Mouse (Mus musculus): Measurements from ENCODE around the gene Gsta3.
"Not testable (repeated sequence)": the region's sequence is repeated elsewhere in the genome, so short reads cannot be mapped to it uniquely, and the experiment has no call there.

The Gsta3 gene

DNA sequence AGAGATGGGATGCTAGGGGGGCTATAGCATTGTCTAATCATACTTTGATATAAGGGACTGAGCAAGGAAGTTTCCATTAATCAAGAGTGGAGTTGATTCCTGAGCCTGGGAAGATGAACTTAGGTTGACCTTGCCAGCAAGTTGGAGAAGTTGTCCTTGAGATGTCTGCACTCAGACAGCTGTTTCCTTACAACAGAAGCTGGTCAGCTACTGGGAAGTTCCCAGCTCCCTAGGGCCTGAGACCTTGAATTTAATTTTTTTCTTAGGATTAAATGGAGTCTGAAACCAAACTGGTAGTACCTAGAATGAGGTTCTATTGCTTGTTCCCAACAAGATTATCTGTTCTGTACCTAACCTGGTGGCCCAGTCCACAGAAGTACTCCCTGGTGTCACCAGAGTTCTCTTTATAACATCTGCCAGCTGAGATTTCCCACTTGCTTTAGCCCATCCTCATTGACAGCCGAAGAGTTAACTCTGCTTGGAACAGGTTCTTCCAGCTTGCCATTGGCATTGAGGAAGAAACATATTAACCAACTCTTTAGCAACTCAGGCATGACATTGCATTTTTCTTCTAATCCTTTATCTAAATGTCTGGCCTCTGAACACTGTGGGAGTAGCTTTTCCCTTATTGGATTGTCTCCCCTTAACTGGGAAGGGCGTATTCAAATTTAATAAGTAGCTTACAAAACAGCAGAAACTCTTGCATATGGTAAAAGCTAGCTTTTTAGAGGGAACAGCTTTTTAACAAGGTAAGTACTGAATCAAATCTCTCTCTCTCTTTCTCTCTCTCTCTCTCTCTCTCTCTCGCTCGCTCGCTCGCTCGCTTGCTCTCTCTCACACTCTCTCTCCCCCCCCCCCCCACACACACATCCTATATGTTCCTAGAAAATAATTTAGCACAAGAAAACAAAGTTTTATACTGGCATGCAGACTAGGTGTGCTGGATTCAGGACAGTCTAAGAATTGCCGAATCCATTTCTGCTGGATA lies at the start of gene Gsta3:
TSS of gene Gsta3 (plus strand) at position 679 of the 988 bp plus-strand sequence.
- DNase-seq (ENCODE audit: low read depth in 1 of 2, low spot score in 2 of 2): no peak

DNA sequence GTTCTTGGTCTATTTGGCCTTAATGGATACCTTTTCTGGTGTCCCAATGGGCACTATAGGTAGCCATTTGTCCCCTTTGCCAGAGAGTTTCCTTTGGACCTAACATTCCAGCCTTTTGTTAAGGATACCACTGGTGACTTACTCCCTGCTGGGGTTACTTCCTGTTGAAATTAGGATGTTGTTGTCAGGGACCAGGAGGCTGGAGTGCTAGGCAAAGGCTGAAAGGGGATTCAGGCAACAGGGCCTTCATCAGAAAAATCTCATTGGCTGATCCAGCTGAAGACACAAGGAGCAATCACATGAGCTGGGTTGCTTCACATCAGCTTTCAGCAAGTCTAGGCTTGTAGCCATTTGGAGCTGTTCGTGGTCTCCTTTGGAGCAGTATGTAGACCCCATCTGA lies 34.1 kb upstream of the Gsta3 start:
- DNase-seq (ENCODE audit: low read depth in 1 of 2, low spot score in 2 of 2): no peak

DNA sequence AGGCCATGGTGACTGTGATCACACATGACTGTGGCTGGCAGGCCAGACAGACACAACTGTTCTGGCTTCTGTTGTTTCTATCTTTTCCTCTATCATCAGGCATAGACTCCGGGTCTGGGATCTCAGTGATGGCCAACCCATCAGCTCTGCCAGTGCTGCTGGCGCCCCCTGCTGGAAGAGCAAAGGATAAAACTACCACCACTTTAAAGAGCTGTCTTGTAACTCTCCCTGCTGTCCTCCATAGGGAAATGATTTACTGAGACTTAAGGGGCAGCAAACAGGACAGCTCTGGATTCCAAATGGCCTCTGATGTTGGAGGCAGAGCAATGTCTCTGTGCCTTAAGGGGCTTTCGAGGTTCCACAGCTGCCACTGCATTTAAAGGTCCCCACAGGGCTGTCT lies 26.9 kb upstream of the Gsta3 start:
- not testable (repeated sequence) for DNase-seq (ENCODE audit: low read depth in 1 of 2, low spot score in 2 of 2)

DNA sequence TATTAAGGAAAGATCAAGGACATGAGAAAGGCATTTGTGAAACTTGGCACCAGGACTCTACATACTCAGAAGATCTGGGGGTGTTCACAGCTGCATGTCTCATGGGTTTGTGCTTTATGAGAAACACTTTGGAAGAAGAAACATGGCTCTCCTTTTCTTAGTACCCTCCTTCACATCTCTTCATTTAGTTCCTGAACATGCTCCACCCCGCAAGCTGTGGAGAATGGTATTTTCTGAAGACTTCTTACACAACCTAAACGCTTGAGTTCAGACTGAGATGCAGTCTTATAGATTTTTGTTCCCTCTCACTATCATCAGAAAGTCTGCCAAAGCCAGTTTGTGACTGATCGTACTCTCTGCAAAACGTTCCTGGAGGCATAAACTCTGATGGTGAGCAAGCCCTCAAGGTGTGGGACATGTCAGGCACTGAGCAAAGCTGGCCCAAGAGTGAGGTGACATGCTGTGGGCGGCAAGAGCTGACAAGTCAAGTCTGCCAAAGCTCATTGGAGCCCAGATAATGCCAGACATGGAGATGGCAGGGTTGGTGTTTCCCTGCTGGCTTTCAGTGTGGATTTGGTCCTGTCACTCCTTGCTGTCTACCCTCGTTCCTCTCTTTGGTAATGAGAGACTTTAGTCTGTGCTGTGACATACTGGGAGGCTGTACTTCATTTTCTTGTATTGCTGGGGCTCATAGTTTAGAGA lies 26.2 kb upstream of the Gsta3 start:
- DNase-seq (ENCODE audit: low read depth in 1 of 2, low spot score in 2 of 2): not testable (repeated sequence)

DNA sequence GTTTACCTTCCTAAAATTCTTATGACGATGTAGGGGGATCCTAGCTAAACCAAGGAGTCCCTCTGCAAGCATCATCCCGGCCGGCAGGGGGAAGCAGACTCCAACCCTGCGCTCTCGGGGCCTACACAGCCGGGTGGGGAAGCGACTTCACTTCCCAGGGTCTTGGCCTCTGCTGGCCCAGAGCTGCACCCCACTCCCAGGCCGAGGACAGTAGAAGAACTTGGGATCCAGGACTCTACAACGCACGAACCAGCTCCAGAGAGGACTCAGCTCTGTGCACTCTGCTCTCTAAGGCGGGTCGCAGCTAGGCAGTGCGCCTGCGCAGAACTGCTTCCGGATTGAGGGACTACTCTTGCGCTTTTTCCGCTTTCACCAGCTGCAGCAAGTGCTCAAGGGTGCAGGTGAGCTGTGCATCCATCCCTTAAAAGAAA lies 21.9 kb upstream of the Gsta3 start, which contains the start of gene Tmem14a:
TSS of gene Tmem14a (plus strand) at position 87 of the 431 bp plus-strand sequence.
- DNase-seq (ENCODE audit: low read depth in 1 of 2, low spot score in 2 of 2): peak; percentile 55 to 79

DNA sequence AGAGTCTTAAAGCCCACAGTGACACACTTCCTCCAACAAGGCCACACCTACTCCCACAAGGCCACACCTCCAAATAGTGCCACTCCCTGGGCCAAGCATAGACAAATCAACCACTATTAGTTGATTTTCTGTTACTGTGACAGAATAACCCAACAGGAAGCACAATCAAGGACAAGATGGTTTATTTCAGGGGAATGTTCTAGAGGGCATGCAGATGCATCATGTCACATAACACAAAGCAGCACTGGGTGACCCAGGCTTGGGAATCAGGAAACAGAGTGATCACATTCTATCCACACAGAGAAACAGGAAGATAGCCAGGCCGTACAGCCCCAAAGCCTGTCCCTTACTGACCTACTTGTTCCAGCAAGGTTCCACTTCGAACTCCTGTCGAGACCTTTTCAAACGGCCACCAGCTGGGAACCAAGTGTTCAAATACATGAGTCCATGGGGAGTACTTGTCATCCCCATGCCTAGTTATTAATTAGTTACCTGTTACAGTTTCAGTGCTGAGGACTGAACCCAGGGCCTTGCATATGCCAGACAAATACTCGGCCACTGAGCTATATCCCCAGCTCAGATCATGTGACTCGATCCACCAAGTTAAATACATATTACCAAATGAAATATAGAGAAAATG lies 12.5 kb upstream of the Gsta3 start:
- no peak for DNase-seq (ENCODE audit: low read depth in 1 of 2, low spot score in 2 of 2)

DNA sequence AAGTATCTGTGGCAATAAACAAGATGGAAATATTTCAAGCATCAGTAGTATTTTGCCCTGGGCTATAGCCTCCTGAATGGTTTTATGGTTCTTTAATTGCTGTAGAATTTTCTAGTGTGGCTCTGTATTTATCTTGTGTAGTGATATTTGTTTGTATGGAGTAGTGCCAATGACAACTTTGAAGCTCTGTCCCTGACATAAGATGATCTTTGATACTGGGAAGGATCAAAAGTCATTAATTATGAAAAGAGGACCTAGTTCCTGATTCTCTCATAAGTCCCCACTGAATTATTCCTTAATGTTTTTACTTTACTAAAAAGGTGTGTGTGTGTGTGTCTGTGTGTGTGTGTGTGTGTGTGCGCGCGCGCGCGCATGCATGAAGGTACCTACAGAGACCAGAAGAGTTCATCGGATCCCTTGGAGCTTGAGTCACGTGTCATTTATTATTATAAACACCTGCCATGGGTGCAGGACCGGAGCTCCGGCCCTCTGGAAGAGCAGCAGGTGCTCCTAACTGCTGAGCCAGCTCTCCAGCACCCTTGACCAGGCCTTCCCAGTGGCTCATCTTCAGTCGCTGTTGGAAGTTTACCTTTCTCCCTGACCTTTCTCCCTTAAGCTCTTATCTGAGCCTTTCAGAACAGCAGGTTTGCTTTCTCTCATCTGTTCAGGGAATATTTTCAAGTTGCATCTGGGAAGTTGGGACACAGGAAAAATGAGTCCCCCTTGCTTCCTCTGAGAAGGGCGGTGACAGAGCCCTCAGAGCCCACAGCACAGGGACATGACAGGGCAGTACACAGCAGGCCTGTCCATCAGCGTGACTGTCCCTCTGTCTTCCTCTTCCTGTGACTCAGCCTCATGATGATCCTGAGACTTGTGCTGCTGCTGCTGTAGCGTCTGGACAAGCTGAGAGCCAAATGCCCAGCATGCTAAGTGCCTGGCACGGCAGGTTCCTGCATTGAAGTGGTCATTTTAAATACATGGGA lies 11.4 kb upstream of the Gsta3 start:
- not testable (repeated sequence) for DNase-seq (ENCODE audit: low read depth in 1 of 2, low spot score in 2 of 2)

DNA sequence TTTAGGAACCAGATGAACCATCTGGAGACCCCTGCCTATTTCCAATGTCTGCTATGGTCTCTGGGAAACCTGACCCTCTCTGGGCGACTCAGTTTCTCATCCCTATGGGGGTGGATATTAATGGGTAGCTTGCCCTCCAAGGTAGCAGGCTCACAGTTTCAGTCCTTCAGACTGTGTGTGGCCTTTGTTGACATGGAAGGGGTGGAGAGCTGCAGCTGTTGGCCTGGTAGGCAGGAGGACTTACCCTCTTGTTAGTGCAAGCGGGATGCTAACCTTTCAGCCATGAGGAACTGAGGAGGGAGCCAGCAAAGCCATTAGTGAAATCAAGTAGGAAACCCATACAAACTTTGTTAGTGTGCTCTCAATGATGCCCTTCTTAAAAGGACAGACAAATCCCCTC lies 10.0 kb upstream of the Gsta3 start:
- no peak for DNase-seq (ENCODE audit: low read depth in 1 of 2, low spot score in 2 of 2)

DNA sequence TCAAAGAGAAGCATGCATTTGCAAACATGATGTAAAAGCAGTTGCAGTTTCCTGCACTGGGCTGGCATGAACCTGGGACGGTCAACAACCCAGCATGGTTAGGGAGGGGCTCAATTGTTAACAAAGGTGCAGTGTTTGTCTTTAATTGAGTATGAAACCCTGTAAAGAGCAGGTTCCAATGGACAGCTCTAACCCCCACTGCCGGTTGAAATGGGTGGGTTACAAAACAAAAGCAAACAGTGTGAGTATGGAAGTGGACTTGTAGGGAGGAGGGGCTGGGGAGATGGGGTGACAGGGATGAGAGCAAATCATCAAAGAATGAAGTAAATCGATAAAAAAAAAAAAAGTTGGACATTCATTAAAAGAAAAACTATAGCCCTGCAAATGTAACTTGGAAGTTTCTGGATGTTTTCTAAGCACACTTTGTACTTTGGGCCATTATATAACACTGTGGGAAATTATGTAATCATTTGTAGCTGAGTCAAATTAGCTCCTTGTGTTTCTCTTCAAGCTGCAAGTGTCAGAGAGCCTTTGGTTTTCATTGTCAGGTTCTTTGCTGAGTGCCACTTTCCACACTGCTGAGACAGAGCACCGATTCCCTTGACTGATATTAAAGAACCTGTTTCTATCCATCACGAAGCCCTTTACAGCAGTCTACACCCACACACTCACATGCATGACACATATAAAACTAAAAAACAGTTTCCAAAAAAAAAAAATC lies 8.5 kb upstream of the Gsta3 start:
- DNase-seq (ENCODE audit: low read depth in 1 of 2, low spot score in 2 of 2): no peak

DNA sequence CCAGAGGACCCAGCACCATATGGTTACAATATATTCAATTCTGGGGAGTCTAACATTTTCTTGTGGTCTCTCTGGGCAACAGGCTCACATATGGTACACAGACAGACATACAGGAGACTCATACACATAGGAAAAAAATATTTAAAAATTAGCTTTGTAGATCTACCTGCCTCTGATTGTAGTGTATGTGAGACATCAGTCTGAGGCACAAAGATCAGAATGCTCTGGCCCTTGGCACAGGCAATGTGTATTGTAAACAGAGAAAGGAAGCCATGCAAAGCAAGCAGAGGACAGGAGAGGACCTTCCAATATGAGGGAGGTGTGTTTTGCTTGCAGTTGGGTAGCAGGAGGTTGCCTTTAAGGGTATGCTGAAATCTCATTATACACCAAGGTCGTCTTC lies 7.9 kb upstream of the Gsta3 start:
- DNase-seq (ENCODE audit: low read depth in 1 of 2, low spot score in 2 of 2): no peak

DNA sequence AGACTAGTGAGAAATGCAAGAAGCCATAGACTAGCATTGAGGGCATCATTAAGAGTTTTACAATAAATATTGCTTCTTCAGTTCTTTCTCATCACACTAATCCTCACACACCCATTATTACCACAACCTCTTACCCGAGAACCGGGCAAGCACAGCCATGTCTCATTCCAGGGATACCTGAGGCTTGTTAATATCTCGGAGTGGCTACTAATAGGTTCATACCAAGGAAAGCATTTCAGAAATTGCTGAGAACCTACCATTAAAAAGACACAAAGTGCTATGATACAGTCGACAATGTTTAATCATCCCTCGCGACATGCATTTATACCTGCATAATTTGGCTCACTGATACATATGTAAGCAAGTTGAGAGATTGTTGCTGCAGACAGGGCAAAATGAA lies 5.0 kb upstream of the Gsta3 start:
- no peak for DNase-seq (ENCODE audit: low read depth in 1 of 2, low spot score in 2 of 2)

DNA sequence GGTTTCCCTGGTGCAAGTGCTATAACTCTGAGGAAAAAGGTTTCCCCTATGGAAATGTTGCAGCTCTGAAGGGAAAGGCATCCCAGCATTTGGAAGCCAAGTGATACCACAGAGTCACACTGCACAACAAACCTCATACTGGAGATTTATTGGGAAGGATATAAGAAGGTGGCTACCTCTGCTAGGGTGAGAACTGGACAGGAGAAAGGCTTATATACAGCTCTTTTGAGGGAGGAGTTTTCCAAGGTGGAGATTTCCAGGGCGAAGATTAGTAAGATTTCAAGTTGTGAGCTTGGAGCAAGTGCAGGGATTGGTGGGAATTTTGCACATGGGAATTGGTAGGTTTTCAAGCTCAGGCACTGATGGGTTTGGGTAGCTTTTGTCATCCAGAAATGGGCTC lies 707 bp downstream of the Gsta3 start:
- no peak for DNase-seq (ENCODE audit: low read depth in 1 of 2, low spot score in 2 of 2)

DNA sequence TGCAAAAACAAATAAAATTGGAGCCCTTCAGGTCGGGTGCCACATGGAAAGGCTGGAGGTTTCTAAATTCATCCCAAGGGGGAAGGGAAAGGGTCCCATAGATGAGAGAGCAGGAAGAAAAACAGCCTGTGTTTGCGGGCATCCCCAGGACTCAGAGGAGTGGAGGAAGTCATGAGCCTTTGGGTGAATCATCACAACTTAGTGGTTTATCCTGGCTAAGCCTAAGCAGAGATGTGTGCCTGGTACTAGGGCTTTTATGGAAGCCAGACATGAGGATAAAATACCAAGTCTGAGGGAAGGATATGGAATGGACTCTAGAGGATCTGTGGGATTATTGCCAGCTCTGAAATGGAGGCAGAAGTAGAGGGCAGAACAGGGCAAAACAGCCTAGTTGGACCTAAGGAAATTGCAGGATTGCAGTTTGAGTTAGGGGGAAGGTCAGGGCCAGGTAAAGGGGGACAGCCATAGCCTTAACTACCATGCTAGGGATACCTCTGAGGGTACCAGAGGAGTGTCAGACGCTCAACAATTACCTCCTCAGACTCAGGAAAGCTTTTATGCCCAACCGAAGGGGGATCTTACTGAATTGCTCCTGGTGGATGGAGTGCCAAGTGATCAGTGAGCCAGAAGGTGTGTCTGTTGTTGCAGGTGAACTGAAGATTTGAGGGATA lies 4.0 kb downstream of the Gsta3 start:
- no peak for DNase-seq (ENCODE audit: low read depth in 1 of 2, low spot score in 2 of 2)

DNA sequence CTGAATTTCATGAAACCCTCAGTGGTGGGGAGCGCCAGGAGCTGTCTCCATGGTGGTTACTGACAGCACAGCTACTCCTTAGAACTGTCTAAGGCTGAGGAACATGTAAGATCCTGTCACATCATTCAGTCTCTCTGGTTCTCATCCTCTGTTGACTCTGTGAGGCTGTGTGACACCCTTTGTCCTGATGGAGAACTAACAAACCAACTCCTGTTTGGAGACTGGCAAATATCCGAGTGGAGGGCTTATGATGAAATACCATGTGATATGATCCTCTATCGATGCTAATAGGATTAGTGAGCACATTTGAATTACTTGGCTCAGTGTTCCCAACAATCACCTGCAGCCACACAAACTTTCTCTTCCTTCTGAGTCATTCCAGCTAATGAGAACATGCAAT lies 5.7 kb downstream of the Gsta3 start:
- DNase-seq (ENCODE audit: low read depth in 1 of 2, low spot score in 2 of 2): no peak

DNA sequence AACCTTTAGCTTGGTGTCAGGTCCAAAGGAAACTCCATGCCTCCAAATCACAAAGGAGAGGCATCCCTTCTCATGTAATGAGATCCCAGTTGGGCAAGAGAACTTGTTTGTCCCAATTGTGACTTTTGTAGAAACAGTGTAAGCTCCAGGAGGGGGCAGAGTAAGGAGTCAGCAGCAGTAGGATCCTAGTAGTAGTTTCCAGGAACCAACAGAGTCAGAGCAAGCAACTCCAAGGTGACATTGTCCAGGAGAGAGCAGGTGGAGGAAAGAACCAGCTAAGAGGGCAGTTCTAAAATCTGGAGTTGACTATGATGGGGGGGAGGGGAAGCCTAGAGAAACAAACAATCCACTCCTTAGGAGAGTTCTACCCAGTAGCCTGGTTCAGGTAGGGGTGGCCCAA lies 7.5 kb downstream of the Gsta3 start:
- no peak for DNase-seq (ENCODE audit: low read depth in 1 of 2, low spot score in 2 of 2)

DNA sequence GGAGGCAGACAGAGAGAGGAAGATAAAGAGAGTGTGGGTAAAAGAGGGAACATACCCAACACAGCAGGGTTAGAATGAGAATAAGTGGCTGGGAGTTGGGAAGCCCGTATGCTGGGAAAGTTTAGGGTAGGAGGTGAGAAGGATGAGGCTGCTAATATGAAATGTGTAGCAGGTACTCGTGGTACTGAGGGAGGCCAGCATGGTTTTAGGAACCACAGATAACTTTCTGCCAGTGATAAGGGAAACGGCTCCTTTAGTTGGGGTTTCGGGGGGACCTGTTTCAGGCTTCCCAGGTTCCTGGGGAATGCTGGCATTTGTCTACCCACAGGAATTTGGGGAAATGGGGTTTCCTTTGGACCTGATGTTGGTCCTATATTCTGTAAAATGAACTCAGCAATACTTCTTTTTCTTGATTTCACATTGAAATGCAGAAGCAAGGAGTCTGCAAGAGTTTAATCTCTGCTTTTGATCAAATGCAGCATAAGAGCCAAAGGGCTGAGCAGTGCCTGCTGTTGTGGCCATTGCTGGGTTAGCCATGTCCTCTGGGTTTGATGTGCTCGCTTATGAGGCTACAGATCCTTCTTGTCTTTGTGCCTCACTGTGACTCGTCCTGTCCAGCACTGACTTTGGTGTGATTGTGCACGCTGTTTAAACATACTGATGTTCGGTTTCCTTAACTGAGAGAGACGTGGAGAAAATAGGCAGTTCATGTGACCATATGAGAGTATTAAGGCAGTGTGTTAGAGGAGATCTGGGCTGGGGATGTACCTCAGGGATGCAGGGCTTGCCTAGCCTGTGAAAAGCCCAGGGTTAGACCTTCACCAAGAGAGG lies 8.4 kb downstream of the Gsta3 start:
- no peak for DNase-seq (ENCODE audit: low read depth in 1 of 2, low spot score in 2 of 2)

DNA sequence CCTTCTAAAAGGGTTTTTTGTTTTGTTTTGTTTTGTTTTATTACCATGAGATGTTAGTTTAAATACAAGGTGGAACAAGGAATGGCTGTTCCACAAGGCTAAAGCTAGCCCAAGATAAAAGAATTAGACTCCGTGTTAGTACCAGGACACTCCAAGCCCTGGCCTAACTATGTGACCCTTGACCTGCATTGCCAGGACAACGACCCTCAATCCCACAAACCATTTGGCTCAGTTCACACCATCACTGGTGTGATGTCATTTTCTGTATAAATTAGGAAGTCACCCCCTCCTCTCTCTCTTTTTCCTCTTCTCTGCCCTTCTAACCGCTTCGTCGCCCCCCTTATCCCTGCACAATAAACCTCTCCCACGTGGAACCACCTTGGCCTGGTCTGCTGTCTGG lies 11.3 kb downstream of the Gsta3 start:
- DNase-seq (ENCODE audit: low read depth in 1 of 2, low spot score in 2 of 2): no peak

DNA sequence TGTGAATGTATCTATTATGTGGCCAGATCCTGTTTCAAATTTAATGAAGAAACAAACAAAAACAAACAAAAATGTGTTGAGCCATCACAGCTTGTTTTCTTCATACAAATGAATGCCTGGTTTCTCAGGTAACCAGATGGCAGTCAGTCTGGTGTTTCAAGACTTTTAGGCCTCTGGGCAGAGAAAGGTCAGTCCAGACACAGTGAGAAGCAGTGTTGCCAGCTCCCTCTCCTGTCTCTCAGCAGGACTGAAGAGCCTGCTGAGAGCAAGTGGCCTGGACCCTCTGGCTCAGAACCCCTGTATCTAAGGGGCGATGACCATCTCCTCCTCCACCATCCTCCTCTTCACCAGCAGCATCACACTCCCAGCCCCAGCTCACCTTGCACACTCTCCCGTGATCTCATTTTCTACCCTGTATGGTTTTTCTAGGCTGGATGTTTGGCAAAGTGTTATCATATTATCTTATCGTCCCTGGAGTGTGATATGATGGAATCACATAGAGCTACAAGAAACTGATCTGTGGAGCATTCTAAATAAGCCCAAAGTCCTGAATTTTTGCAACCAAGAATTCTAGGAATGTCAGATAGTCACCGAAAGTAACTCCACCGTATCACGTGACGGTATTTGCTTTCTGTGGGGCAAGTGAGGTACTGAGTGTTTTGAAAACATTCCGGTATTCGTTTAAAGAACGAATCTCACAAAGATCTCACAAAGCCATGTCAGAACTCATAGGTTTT lies 12.3 kb downstream of the Gsta3 start:
- no peak for DNase-seq (ENCODE audit: low read depth in 1 of 2, low spot score in 2 of 2)
